Mouse (Mus musculus) kidney, embryonic 14.5 days (tissue): ENCODE results near the gene 2410004B18Rik. TPM values are rescaled to one million over a fixed set of nuclear protein-coding genes. Genes with fewer than 3 reads are reported as not detected.

Experiments used
- ATAC-seq: fragments of 200-750 bp; cut with Nextera tagmentation; 2 replicates; pipeline ENCODE4 v1.8.0; 2017; ENCODE audit warnings: moderate number of reproducible peaks, mild to moderate bottlenecking, moderate TSS enrichment, moderate library complexity; ENCODE audit not compliant: low FRiP score, low TSS enrichment
- H3K27ac ChIP-seq: fragments of 300-500 bp; sonication (generic); 2 replicates; pipeline ENCODE4 v1.5.1; 2014; ENCODE audit warnings: low read depth, mild to moderate bottlenecking, low read length, moderate library complexity, mixed read lengths
- H3K27me3 ChIP-seq: fragments of 300-500 bp; sonication (generic); 2 replicates; pipeline ENCODE4 v1.6.1; 2014; ENCODE audit warnings: mild to moderate bottlenecking, low read length; ENCODE audit not compliant: control insufficient read depth, insufficient read depth
- H3K36me3 ChIP-seq: fragments of 300-500 bp; sonication (generic); 2 replicates; pipeline ENCODE4 v1.6.1; 2014; ENCODE audit warnings: low read length, mixed read lengths; ENCODE audit not compliant: control insufficient read depth, insufficient read depth
- H3K4me1 ChIP-seq: fragments of 300-500 bp; sonication (generic); 2 replicates; pipeline ENCODE4 v1.6.1; 2014; ENCODE audit warnings: low read length, mixed read lengths; ENCODE audit not compliant: control insufficient read depth, insufficient read depth
- H3K4me2 ChIP-seq: fragments of 300-500 bp; sonication (generic); replicated peaks from 2 replicates; pipeline ENCODE4 v1.6.1; 2014; ENCODE audit warnings: low read depth, mild to moderate bottlenecking, low read length
- H3K4me3 ChIP-seq: fragments of 300-500 bp; sonication (generic); 2 replicates; pipeline ENCODE4 v1.5.1; 2014; ENCODE audit warnings: mild to moderate bottlenecking, low read length
- H3K9ac ChIP-seq: fragments of 300-500 bp; sonication (generic); 2 replicates; pipeline ENCODE4 v1.6.1; 2014; ENCODE audit warnings: low read depth, mild to moderate bottlenecking, low read length, moderate library complexity
- H3K9me3 ChIP-seq: fragments of 300-500 bp; sonication (generic); 2 replicates; pipeline ENCODE4 v1.6.1; 2016; ENCODE audit warnings: low read length; ENCODE audit not compliant: control insufficient read depth
- WGBS: fragments of 180-500 bp; shearing (Covaris S2); extraction: QIAGEN DNeasy Blood & Tissue Kit; methylation state at CpG from one replicate; pipeline ENCODE4 v1.1.7; 2014; 5-methylcytosine and 5-hydroxymethylcytosine counted together
- polyA plus RNA-seq: library from polyadenylated mRNA; unstranded; fragments of >200 nt; fragmentation: Nextera tagmentation; extraction: Ambion mirVana; gene quantifications from 2 replicates; pipeline ENCODE4 v1.2.1, GENCODE M21; 2014

Gene 2410004B18Rik
- polyA plus RNA-seq, 1 experiment from 2014 or later: 55.7 TPM

DNA sequence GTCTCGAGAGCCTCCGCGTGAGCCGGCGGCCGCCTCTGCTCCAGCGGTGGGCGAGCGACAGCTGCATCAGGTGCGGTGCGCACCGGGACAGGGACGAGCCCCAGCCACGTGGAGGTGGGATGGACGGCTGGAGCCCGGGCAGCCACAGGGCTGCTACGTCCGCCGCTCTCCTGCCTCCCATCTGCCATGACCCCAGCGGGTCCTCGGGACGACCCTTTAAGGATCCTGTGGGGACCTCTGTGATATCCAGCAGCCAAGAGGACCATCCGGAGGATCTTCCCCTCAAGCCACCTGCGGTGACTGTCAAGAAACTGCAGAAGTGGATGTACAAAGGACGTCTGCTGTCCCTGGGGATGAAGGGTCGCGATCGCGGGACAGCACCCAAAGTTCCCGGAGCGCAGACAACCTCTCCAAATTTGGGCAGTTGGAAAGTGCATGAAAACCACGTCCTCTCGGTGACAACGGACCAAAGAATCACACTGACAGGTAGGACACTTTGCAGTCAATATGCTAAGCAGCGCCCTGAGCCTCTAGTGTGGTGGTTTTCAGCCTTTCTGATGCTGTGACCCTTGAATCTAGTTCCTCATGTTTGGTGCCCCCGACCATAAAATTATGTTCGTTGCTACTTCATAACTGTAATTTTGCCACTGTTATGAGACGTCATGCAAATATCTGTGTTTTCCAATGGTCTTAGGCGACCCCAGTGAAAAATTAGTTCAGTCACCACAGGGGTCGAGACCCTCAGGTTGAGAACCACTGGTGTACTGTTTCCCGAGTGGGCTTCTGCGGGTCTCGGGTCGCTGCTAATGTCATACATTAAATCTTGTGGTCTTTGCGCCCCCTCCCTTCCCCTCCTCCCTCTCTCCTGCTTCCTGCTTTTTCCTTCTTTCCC lies 51.1 kb downstream of the 2410004B18Rik start:
- Histone ChIP-seq H3K9ac (peak overlapping the region; percentile 89), H3K9me3 (no peaks in the 10 kb centered on the region), H3K36me3 (no peaks in the 10 kb centered on the region), H3K27ac (peak overlapping the region; percentile 91; the same call in 1 of the 2 replicates), H3K4me3 (peak overlapping the region; percentile 77), H3K4me1 (0 out of 2 replicates have a peak, but pooled peaks cover 12% of the 10 kb centered on the region), H3K27me3 (peaks cover 10% of the 10 kb centered on the region), H3K4me2 (peak overlapping the region; percentile 84)
- WGBS: under 1% methylated on average over 45 of the region's 45 CpGs
- ATAC-seq: no peak; the same call in 1 of the 2 replicates

- no peak for ATAC-seq
- Histone ChIP-seq H3K9me3 (no peaks in the 10 kb centered on the region), H3K27ac (no peak overlapping the region), H3K4me3 (peak overlapping the region; percentile 77), H3K4me1 (0 out of 2 replicates have a peak, but pooled peaks cover 12% of the 10 kb centered on the region), H3K9ac (peak overlapping the region; percentile 89), H3K4me2 (peak overlapping the region; percentile 84), H3K36me3 (no peaks in the 10 kb centered on the region), H3K27me3 (peaks cover 10% of the 10 kb centered on the region)
- WGBS: 7% methylated on average over 11 of the region's 11 CpGs
These were observed 51.8 kb downstream of the 2410004B18Rik start for GRCm38 (mm10) chr3:145989576-145990081.

DNA sequence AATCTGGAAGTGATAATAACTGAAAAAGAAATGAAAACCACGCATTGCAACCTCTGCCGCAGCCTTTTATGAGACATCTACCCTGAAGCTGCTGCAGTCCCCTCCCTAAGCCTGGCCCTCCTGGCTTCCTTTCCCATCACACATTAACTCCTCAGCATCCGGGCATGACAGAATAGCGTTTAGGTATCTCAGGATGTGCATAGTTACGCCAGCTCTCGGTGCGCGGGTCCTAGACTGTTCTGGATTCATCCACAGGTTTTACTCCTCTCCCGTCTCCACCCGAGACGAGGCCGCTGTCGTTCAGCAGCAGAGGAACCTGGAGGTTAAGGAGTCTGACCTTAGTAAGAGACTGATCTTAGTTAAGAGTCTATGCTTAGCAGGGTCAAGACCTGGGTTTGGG lies 53.3 kb downstream of the 2410004B18Rik start:
- Histone ChIP-seq H3K27ac (no peak overlapping the region), H3K27me3 (peaks cover 10% of the 10 kb centered on the region), H3K9me3 (no peaks in the 10 kb centered on the region), H3K4me3 (no peak overlapping the region), H3K4me2 (no peak overlapping the region), H3K36me3 (no peaks in the 10 kb centered on the region), H3K4me1 (0 out of 2 replicates have a peak, but pooled peaks cover 12% of the 10 kb centered on the region), H3K9ac (no peak overlapping the region)
- WGBS: 74% methylated on average over 13 of the region's 13 CpGs
- ATAC-seq: no peak

- Histone ChIP-seq H3K9me3 (no peaks in the 10 kb centered on the region), H3K4me1 (0 out of 2 replicates have a peak, but pooled peaks cover 12% of the 10 kb centered on the region), H3K4me2 (no peak overlapping the region), H3K27me3 (peaks cover 5% of the 10 kb centered on the region; the same call in 1 of the 2 replicates), H3K36me3 (no peaks in the 10 kb centered on the region), H3K4me3 (no peak overlapping the region), H3K27ac (no peak overlapping the region), H3K9ac (no peak overlapping the region)
- no peak for ATAC-seq
- 87% methylated on average over 10 of the region's 10 CpGs for WGBS
These were observed 54.3 kb downstream of the 2410004B18Rik start for GRCm38 (mm10) chr3:145991976-145992730.

GRCm38 (mm10) chr3:145992796-145993195 lies 55.0 kb downstream of the 2410004B18Rik start:
- Histone ChIP-seq H3K4me2 (no peak overlapping the region), H3K27ac (no peak overlapping the region), H3K9me3 (no peaks in the 10 kb centered on the region), H3K36me3 (no peaks in the 10 kb centered on the region), H3K9ac (no peak overlapping the region), H3K4me1 (0 out of 2 replicates have a peak, but pooled peaks cover 12% of the 10 kb centered on the region), H3K27me3 (peaks cover 5% of the 10 kb centered on the region; the same call in 1 of the 2 replicates), H3K4me3 (no peak overlapping the region)
- WGBS: 64% methylated on average over 10 of the region's 10 CpGs
- no peak for ATAC-seq

DNA sequence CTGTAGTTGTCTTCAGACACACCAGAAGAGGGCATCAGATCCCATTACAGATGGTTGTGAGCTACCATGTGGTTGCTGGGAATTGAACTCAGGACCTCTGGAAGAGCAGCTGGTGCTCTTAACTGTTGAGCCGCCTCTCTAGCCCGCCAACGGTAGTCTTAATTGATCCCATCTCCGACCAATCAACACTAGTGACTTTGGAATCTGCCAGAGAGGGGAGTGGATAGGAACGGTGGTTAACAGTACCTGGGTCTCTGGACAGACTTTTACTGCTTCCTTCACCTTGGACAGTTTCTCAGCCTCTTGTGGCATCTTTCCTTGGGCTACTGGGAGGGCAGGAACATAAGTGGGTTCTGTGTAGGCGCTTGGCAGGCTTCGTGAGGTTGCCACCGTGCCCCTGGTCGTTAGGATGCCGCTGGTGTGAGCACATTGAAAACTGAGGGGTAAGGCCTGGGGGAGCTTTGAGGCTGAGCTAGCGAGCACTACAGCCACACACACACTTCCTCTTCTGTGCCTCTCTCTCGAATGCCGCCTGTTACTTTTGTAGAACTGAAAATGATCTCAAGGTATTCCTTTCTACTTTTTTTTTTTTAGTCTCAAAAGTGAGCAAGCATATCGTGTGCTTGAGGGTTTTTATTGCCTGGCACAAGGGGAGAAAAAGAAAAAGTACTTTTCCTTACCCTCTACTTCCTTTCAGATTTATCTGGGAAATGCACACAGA lies 55.8 kb downstream of the 2410004B18Rik start:
- 0 out of 2 replicates have a peak, but pooled peaks cover 12% of the 10 kb centered on the region for H3K4me1 ChIP-seq
- no peak overlapping the region for H3K27ac ChIP-seq
- 76% methylated on average over 14 of the region's 14 CpGs for WGBS
- no peak overlapping the region for H3K4me3 ChIP-seq
- no peak for ATAC-seq
- H3K9me3 ChIP-seq: no peaks in the 10 kb centered on the region
- no peak overlapping the region for H3K4me2 ChIP-seq
- peaks cover 3% of the 10 kb centered on the region; the same call in 1 of the 2 replicates for H3K27me3 ChIP-seq
- H3K9ac ChIP-seq: no peak overlapping the region
- H3K36me3 ChIP-seq: no peaks in the 10 kb centered on the region; the same call in 1 of the 2 replicates

Other genes with a start within 250 kb of the 2410004B18Rik start
- 63.2 and 65.5 TPM in 2 replicates for gene Ddah1, start 179.3 kb upstream of the 2410004B18Rik start, polyA plus RNA-seq
- 52.5 and 54.5 TPM in 2 replicates for gene Bcl10, start 15.2 kb upstream of the 2410004B18Rik start, polyA plus RNA-seq
- 2.3 and 2.6 TPM in 2 replicates for gene Syde2, start 49.9 kb downstream of the 2410004B18Rik start, polyA plus RNA-seq
- gene Wdr63, start 170.1 kb downstream of the 2410004B18Rik start, polyA plus RNA-seq: 0.44 TPM in 1 of 2 replicates, not detected in the other
- gene Mcoln3, start 179.4 kb downstream of the 2410004B18Rik start, polyA plus RNA-seq: 6.5 and 8.9 TPM in 2 replicates
- 0.74 and 1.1 TPM in 2 replicates for gene Mcoln2, start 211.8 kb downstream of the 2410004B18Rik start, polyA plus RNA-seq